Mouse (Mus musculus) bone marrow macrophage, adult 2 months (primary cell): ENCODE measurements around the gene Hspa12b.

Experiments used
- CTCF ChIP-seq: IDR thresholded peaks from 2 replicates; pipeline ENCODE4 v1.5.1; 2012; ENCODE audit warnings: low read depth, mild to moderate bottlenecking, low read length, moderate library complexity
- POLR2A ChIP-seq: IDR thresholded peaks from 2 replicates; pipeline ENCODE4 v1.6.1; 2012; ENCODE audit warnings: mild to moderate bottlenecking, low read depth, low read length, borderline replicate concordance

- TF ChIP-seq CTCF, result no peak
- no peak for TF ChIP-seq POLR2A
Observed at GRCm38 (mm10) chr2:131186343-131186742, 59.3 kb downstream of the Hspa12b start.
